Comparison of ENCODE assay signal across 20 mouse cellular contexts in genomic region chr3:86343261-86343660, GRCm38 (mm10).
DNase-seq lines count a peak whose midpoint lies in the region; ATAC-seq lines count a peak whose summit lies in the region.
"Had no signal": no experiment of that assay in that cellular context is flagged by ENCODE, and none has a peak within 500 bp of the region (broad histone marks: within the 10 kb centered on the region; RNA-seq: fewer than 3 reads in every experiment).

No protein-coding gene starts in this region.

- H3K4me1 ChIP-seq in neural tube, embryonic 11.5 days (ENCODE audit: control insufficient read depth, insufficient read depth, low read length), result peaks cover 2% of the 10 kb centered on the region
- H3K4me1 ChIP-seq in hindbrain, embryonic 15.5 days (replicated peaks), result no peaks in the 10 kb centered on the region
- H3K4me1 ChIP-seq: lung, embryonic 15.5 days had no signal

- no peaks in the 10 kb centered on the region for H3K36me3 ChIP-seq in neural tube, embryonic 11.5 days (ENCODE audit: control insufficient read depth, insufficient read depth, low read length)
- peaks cover 3% of the 10 kb centered on the region for H3K36me3 ChIP-seq in hindbrain, embryonic 15.5 days
- H3K36me3 ChIP-seq: lung, embryonic 15.5 days had no signal

- no peaks in the 10 kb centered on the region for H3K9me3 ChIP-seq in neural tube, embryonic 11.5 days (ENCODE audit: control insufficient read depth, low read length)
- H3K9me3 ChIP-seq in hindbrain, embryonic 15.5 days, result no peaks in the 10 kb centered on the region
- H3K9me3 ChIP-seq: limb, embryonic 10.5 days; lung, embryonic 15.5 days; megakaryocyte, embryonic 14.5 days had no signal

- no peak overlapping the region for H3K4me3 ChIP-seq in neural tube, embryonic 11.5 days (ENCODE audit: low read depth, low read length)
- H3K4me3 ChIP-seq in hindbrain, embryonic 15.5 days, result no peak overlapping the region
- H3K4me3 ChIP-seq: limb, embryonic 10.5 days; lung, embryonic 15.5 days; megakaryocyte, embryonic 14.5 days had no signal

- peak; percentile 17 for DNase-seq in embryo, embryonic 11 days
- no peak for DNase-seq in embryo, embryonic 10 days (ENCODE audit: low spot score)
- peak; percentile 16 for DNase-seq in neural tube, embryonic 11.5 days (ENCODE audit: low spot score)
- no peak for DNase-seq in neural tube, embryonic 10.5 days (ENCODE audit: extremely low spot score, low spot score)
- DNase-seq in retina, embryonic 14.5 days (ENCODE audit: low spot score), result peak; percentile 18
- no peak for DNase-seq in right cerebral cortex, postnatal 25 days
- DNase-seq in frontal cortex, adult 2 months (ENCODE audit: extremely low spot score in 1 of 2, low spot score in 1 of 2), result no peak
- DNase-seq: adrenal gland, postnatal 25 days; cerebellum, postnatal 36 days; gastrocnemius, postnatal 36 days; heart, postnatal 14 days; layer of hippocampus, postnatal 36 days; right cerebral cortex, postnatal 14 days; thymus, postnatal 14 days had no signal

- ATAC-seq in neural tube, embryonic 11.5 days (ENCODE audit: insufficient read depth, low FRiP score, low TSS enrichment), result no peak
- ATAC-seq in hindbrain, embryonic 15.5 days (ENCODE audit: low FRiP score, low read depth), result no peak

- H3K27me3 ChIP-seq in neural tube, embryonic 11.5 days (ENCODE audit: control insufficient read depth, insufficient read depth, low read length), result no peaks in the 10 kb centered on the region
- H3K27me3 ChIP-seq in hindbrain, embryonic 15.5 days, result no peaks in the 10 kb centered on the region
- H3K27me3 ChIP-seq: lung, embryonic 15.5 days; megakaryocyte, embryonic 14.5 days had no signal

- H3K4me2 ChIP-seq in neural tube, embryonic 11.5 days (ENCODE audit: low read depth), result no peak overlapping the region
- H3K4me2 ChIP-seq in hindbrain, embryonic 15.5 days, result no peak overlapping the region
- H3K4me2 ChIP-seq: heart, embryonic 11.5 days; liver, embryonic 11.5 days; lung, embryonic 15.5 days had no signal

- no peak overlapping the region for H3K9ac ChIP-seq in neural tube, embryonic 11.5 days (ENCODE audit: low read length)
- no peak overlapping the region for H3K9ac ChIP-seq in hindbrain, embryonic 15.5 days
- H3K9ac ChIP-seq: lung, embryonic 15.5 days had no signal

- H3K27ac ChIP-seq in neural tube, embryonic 11.5 days (ENCODE audit: low read depth, low read length), result no peak overlapping the region
- H3K27ac ChIP-seq in hindbrain, embryonic 15.5 days (replicated peaks), result 0 out of 2 replicates have a peak overlapping the region, but pooled peaks have one; percentile 32
- H3K27ac ChIP-seq: limb, embryonic 10.5 days; lung, embryonic 15.5 days had no signal

- WGBS in neural tube, embryonic 11.5 days, result 43% methylated on average over 5 of the region's 5 CpGs
- WGBS in hindbrain, embryonic 15.5 days, result 15% methylated on average over 5 of the region's 5 CpGs

Comparison
In these comparisons a context has a peak if more than half of its experiments do, and no peak if none do; other contexts are left out.
1. DNase-seq: peak in embryo, embryonic 11 days (single experiment), neural tube, embryonic 11.5 days (single experiment) and retina, embryonic 14.5 days (single experiment); none in embryo, embryonic 10 days (single experiment), neural tube, embryonic 10.5 days (single experiment), right cerebral cortex, postnatal 25 days (single experiment) and frontal cortex, adult 2 months (0 of 2).